Mouse (Mus musculus) stomach, postnatal 0 days (tissue): Measurements from ENCODE around the gene Wfdc6a. TPM values are rescaled to one million over a fixed set of nuclear protein-coding genes. Genes with fewer than 3 reads are reported as not detected.

Experiments
- ATAC-seq: fragments of 200-750 bp; cut with Nextera tagmentation; 2 replicates; pipeline ENCODE4 v1.8.0; 2017; ENCODE audit not compliant: low FRiP score, low TSS enrichment
- DNase-seq: peaks from one replicate; pipeline ENCODE4 v3.0.0-alpha.2; 2016; ENCODE audit warnings: low spot score
- H3K27ac ChIP-seq: fragments of 300-500 bp; sonication (generic); replicated peaks from 2 replicates; pipeline ENCODE4 v1.5.1; 2014; ENCODE audit warnings: mild to moderate bottlenecking, control low read depth
- H3K27me3 ChIP-seq: fragments of 300-500 bp; sonication (generic); 2 replicates; pipeline ENCODE4 v1.6.1; 2014; ENCODE audit warnings: low read length; ENCODE audit not compliant: control insufficient read depth, insufficient read depth
- H3K36me3 ChIP-seq: fragments of 300-500 bp; sonication (generic); 2 replicates; pipeline ENCODE4 v1.6.1; 2014; ENCODE audit warnings: low read length, mixed read lengths; ENCODE audit not compliant: control insufficient read depth, insufficient read depth
- H3K4me1 ChIP-seq: fragments of 300-500 bp; sonication (generic); replicated peaks from 2 replicates; pipeline ENCODE4 v1.6.1; 2014; ENCODE audit warnings: antibody characterized with exemption; ENCODE audit not compliant: control insufficient read depth, insufficient read depth
- H3K4me2 ChIP-seq: fragments of 300-500 bp; sonication (generic); replicated peaks from 2 replicates; pipeline ENCODE4 v1.6.1; 2014; ENCODE audit warnings: low read depth, mild to moderate bottlenecking, control low read depth, moderate library complexity
- H3K4me3 ChIP-seq: fragments of 300-500 bp; sonication (generic); 2 replicates; pipeline ENCODE4 v1.5.1; 2014; ENCODE audit warnings: low read depth, low read length, control low read depth
- H3K9ac ChIP-seq: fragments of 300-500 bp; sonication (generic); 2 replicates; pipeline ENCODE4 v1.6.1; 2014; ENCODE audit warnings: mild to moderate bottlenecking, low read length, control low read depth, mixed read lengths
- H3K9me3 ChIP-seq: fragments of 300-500 bp; sonication (generic); 2 replicates; pipeline ENCODE4 v1.6.1; 2016; ENCODE audit warnings: low read length; ENCODE audit not compliant: control insufficient read depth
- CTCF ChIP-seq: IDR thresholded peaks from 2 replicates; pipeline ENCODE4 v1.5.1; 2016; ENCODE audit warnings: antibody characterized with exemption, low read depth, mild to moderate bottlenecking, moderate library complexity
- EP300 ChIP-seq: optimal IDR thresholded peaks from 2 replicates; pipeline ENCODE3; 2016; ENCODE audit warnings: antibody characterized with exemption
- WGBS: fragments of 180-500 bp; shearing (Covaris S2); extraction: QIAGEN DNeasy Blood & Tissue Kit; methylation state at CpG from one replicate; pipeline ENCODE4 v1.1.7; 2014; 5-methylcytosine and 5-hydroxymethylcytosine counted together
- polyA plus RNA-seq: library from polyadenylated mRNA; unstranded; fragments of >200 nt; fragmentation: Nextera tagmentation; extraction: Ambion mirVana; gene quantifications from 2 replicates; pipeline ENCODE4 v1.2.1, GENCODE M21; 2015

Gene Wfdc6a
- polyA plus RNA-seq, 1 experiment from 2014 or later = 0.75 TPM

GRCm38 (mm10) chr2:164549963-164550894 lies 35.0 kb downstream of the Wfdc6a start:
- 38% methylated on average over 10 of the region's 10 CpGs for WGBS
- Histone ChIP-seq H3K36me3 (no peaks in the 10 kb centered on the region), H3K4me3 (no peak overlapping the region), H3K4me1 (no peaks in the 10 kb centered on the region), H3K4me2 (no peak overlapping the region), H3K27ac (no peak overlapping the region), H3K9ac (no peak overlapping the region), H3K9me3 (no peaks in the 10 kb centered on the region), H3K27me3 (no peaks in the 10 kb centered on the region)
- TF ChIP-seq CTCF (no peak), EP300 (no peak)
- DNase-seq (no peak), ATAC-seq (no peak)

DNA sequence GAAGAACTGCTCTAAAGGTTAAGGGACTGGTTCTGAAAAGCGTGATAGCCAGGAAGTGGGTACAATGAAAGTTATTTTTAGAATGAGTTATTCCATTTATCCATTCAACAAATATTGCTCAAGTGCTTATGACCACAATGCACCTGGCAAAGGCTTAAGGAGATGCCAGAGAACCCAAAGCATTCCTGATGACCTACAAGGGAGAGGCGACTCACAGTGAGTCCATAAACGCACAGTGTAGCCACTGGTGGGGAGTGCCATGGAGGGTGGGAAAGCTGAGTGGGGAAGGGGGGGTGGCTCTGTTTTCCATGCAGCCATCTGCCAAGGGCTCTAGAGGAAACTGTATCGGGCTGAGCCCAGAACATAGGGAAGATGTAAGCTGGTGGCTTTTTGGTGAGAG lies 35.9 kb downstream of the Wfdc6a start:
- H3K9ac ChIP-seq = no peak overlapping the region
- TF ChIP-seq EP300 = no peak
- TF ChIP-seq CTCF = no peak
- DNase-seq (peak; percentile 32), ATAC-seq (peak; percentile 84)
- no peaks in the 10 kb centered on the region for H3K27me3 ChIP-seq
- no peak overlapping the region for H3K4me3 ChIP-seq
- H3K36me3 ChIP-seq = no peaks in the 10 kb centered on the region
- H3K4me2 ChIP-seq = no peak overlapping the region
- H3K4me1 ChIP-seq = no peaks in the 10 kb centered on the region
- H3K9me3 ChIP-seq = no peaks in the 10 kb centered on the region
- H3K27ac ChIP-seq = peak overlapping the region; percentile 35; the same call in 1 of the 2 replicates
- WGBS = 31% methylated on average over 4 of the region's 4 CpGs

- ATAC-seq (peak; percentile 69), DNase-seq (peak; percentile 30)
- Histone ChIP-seq H3K9me3 (no peaks in the 10 kb centered on the region), H3K36me3 (no peaks in the 10 kb centered on the region), H3K27me3 (no peaks in the 10 kb centered on the region), H3K9ac (no peak overlapping the region), H3K27ac (0 out of 2 replicates have a peak overlapping the region, but pooled peaks have one; percentile 45), H3K4me1 (0 out of 2 replicates have a peak, but pooled peaks cover 4% of the 10 kb centered on the region), H3K4me2 (no peak overlapping the region), H3K4me3 (no peak overlapping the region)
- WGBS = 30% methylated on average over 5 of the region's 5 CpGs
- no peak for TF ChIP-seq CTCF
- no peak for TF ChIP-seq EP300
These were observed 40.7 kb downstream of the Wfdc6a start for GRCm38 (mm10) chr2:164544454-164545097.

DNA sequence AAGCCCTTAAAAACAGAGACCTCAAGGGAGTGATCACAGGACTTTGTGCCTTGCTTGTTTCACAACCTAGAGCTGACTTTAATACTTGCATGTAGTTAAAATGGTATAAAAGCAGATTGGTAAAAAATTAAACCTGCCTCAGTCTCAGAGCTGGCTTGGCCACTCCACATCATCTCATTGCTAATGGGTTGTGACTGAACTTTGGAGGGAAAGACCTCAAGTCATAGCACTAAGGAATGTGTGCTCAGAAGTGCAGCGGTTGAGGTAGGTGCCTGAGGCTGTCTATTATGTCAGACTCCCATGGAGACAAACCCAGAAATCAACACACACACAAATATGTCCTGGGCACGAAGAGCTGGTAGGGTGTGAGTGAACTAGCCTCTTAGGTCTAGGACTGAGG lies 41.5 kb downstream of the Wfdc6a start:
- no peak overlapping the region for H3K4me2 ChIP-seq
- 42% methylated on average over 2 of the region's 2 CpGs for WGBS
- 0 out of 2 replicates have a peak overlapping the region, but pooled peaks have one; percentile 4 for H3K27ac ChIP-seq
- no peaks in the 10 kb centered on the region for H3K36me3 ChIP-seq
- H3K27me3 ChIP-seq = no peaks in the 10 kb centered on the region
- ATAC-seq (no peak), DNase-seq (no peak)
- 0 out of 2 replicates have a peak, but pooled peaks cover 4% of the 10 kb centered on the region for H3K4me1 ChIP-seq
- H3K9me3 ChIP-seq = no peaks in the 10 kb centered on the region
- H3K4me3 ChIP-seq = no peak overlapping the region
- TF ChIP-seq EP300 (no peak), CTCF (no peak)
- H3K9ac ChIP-seq = no peak overlapping the region

- Histone ChIP-seq H3K9me3 (no peaks in the 10 kb centered on the region), H3K27me3 (no peaks in the 10 kb centered on the region), H3K27ac (no peak overlapping the region), H3K4me3 (no peak overlapping the region), H3K4me2 (no peak overlapping the region), H3K36me3 (no peaks in the 10 kb centered on the region), H3K4me1 (0 out of 2 replicates have a peak, but pooled peaks cover 4% of the 10 kb centered on the region), H3K9ac (no peak overlapping the region)
- TF ChIP-seq CTCF = no peak
- TF ChIP-seq EP300 = no peak
- no peak for ATAC-seq
- WGBS = 73% methylated on average over 7 of the region's 7 CpGs
- no peak for DNase-seq
These were observed 42.6 kb downstream of the Wfdc6a start for GRCm38 (mm10) chr2:164542598-164542997.
